Mouse (Mus musculus) lung, postnatal 0 days (tissue): ENCODE measurements at regions not wholly inside any gene's neighbourhood (a gene's known extent, or its start where the extent isn't known, plus 50 kb on each side); places are given as distances from the start of the nearest gene placed in this dataset. TPM values are rescaled to one million over a fixed set of nuclear protein-coding genes. Genes with fewer than 3 reads are reported as not detected.

Source experiments
- ATAC-seq: fragments of 200-750 bp; cut with Nextera tagmentation; 2 replicates; pipeline ENCODE4 v1.8.0; 2017; ENCODE audit warnings: moderate library complexity
- DNase-seq: peaks from one replicate; pipeline ENCODE4 v3.0.0-alpha.2; 2016; ENCODE audit warnings: low spot score
- H3K27ac ChIP-seq: fragments of 300-500 bp; sonication (generic); 2 replicates; pipeline ENCODE4 v1.5.1; 2014; ENCODE audit warnings: antibody characterized with exemption, mild to moderate bottlenecking, low read length, mixed read lengths
- H3K27me3 ChIP-seq: fragments of 300-500 bp; sonication (generic); replicated peaks from 2 replicates; pipeline ENCODE4 v1.6.1; 2014; ENCODE audit warnings: low read length, mixed read lengths; ENCODE audit not compliant: insufficient read depth
- H3K36me3 ChIP-seq: fragments of 300-500 bp; sonication (generic); 2 replicates; pipeline ENCODE4 v1.6.1; 2014; ENCODE audit warnings: low read length, mixed read lengths; ENCODE audit not compliant: insufficient read depth
- H3K4me1 ChIP-seq: fragments of 300-500 bp; sonication (generic); 2 replicates; pipeline ENCODE4 v1.6.1; 2014; ENCODE audit warnings: antibody characterized with exemption, low read depth, low read length, mixed read lengths; ENCODE audit not compliant: insufficient read depth
- H3K4me2 ChIP-seq: fragments of 300-500 bp; sonication (generic); replicated peaks from 2 replicates; pipeline ENCODE4 v1.6.1; 2014; ENCODE audit warnings: low read depth, mild to moderate bottlenecking, low read length, moderate library complexity, mixed read lengths
- H3K4me3 ChIP-seq: fragments of 300-500 bp; sonication (generic); 2 replicates; pipeline ENCODE4 v1.5.1; 2014; ENCODE audit warnings: low read depth, low read length
- H3K9ac ChIP-seq: fragments of 300-500 bp; sonication (generic); replicated peaks from 2 replicates; pipeline ENCODE4 v1.6.1; 2014; ENCODE audit warnings: low read depth, mild to moderate bottlenecking
- H3K9me3 ChIP-seq: fragments of 300-500 bp; sonication (generic); 2 replicates; pipeline ENCODE4 v1.6.1; 2016; ENCODE audit warnings: low read length, mixed read lengths
- CTCF ChIP-seq: IDR thresholded peaks from 2 replicates; pipeline ENCODE4 v1.5.1; 2016; ENCODE audit warnings: antibody characterized with exemption, mild to moderate bottlenecking
- EP300 ChIP-seq: IDR thresholded peaks from 2 replicates; pipeline ENCODE4 v1.6.1; 2016; ENCODE audit warnings: antibody characterized with exemption, mild to moderate bottlenecking, control low read depth
- WGBS: fragments of 180-500 bp; shearing (Covaris S2); extraction: QIAGEN DNeasy Blood & Tissue Kit; methylation state at CpG from one replicate; pipeline ENCODE4 v1.1.7; 2014; 5-methylcytosine and 5-hydroxymethylcytosine counted together
- microRNA-seq: library from miRNA; unstranded; fragments of <30 nt; microRNA quantifications from one replicate; pipeline ENCODE4, GENCODE M21; 2016

- ATAC-seq = no peak
- H3K4me2 ChIP-seq = no peak overlapping the region
- no peak overlapping the region for H3K4me3 ChIP-seq
- no peak overlapping the region for H3K27ac ChIP-seq
- H3K27me3 ChIP-seq = no peaks in the 10 kb centered on the region
- H3K9me3 ChIP-seq = no peaks in the 10 kb centered on the region
- 46% methylated on average over 4 of the region's 4 CpGs for WGBS
- H3K36me3 ChIP-seq = no peaks in the 10 kb centered on the region
- TF ChIP-seq EP300 (no peak), CTCF (no peak)
- H3K9ac ChIP-seq = no peak overlapping the region
- no peaks in the 10 kb centered on the region for H3K4me1 ChIP-seq
- no peak for DNase-seq
These were observed 1227.1 kb downstream of the A830018L16Rik start for GRCm38 (mm10) chr1:12640983-12641382.

Small RNAs in the stretch of these regions (microRNA-seq; reads per million reads assigned to microRNA genes)
- gene Mir6341 = not detected
